Mouse (Mus musculus) C2C12 (cell line): ENCODE measurements around the gene Zfp120.

Experiments
- CTCF ChIP-seq: IDR thresholded peaks from one replicate; pipeline ENCODE4 v1.5.1; 2011; ENCODE audit not compliant: control insufficient read depth, insufficient read depth, insufficient read length
- MYOG ChIP-seq: IDR thresholded peaks from one replicate; pipeline ENCODE4 v1.6.1; 2011; ENCODE audit not compliant: control insufficient read depth, insufficient read length; ENCODE audit errors: extremely low read depth
- USF1 ChIP-seq: IDR thresholded peaks from one replicate; pipeline ENCODE4 v1.6.1; 2011; ENCODE audit warnings: low read depth, mild to moderate bottlenecking, control low read depth, moderate library complexity

DNA sequence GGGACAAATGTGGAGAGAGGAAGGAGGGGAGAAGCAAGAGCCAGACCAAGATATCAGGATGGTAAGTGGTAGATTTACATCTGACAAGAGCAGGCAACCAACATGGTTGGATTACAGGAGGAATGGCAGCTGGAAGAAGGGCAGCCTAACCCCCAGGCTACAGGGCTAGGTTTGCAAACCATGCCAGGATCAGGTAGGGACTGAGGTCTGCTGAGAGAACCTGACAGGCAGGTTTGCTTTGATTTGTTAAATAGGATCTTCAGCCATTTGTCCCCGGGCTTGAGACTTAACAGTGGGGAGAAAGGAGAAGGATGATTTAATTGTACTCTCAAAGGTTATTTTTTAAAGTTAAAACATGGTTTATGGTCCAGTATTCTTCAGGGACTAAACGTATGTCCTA is 3.7 kb downstream of the Zfp120 start:
- no peak for TF ChIP-seq CTCF
- TF ChIP-seq USF1 = no peak
- TF ChIP-seq MYOG = no peak
